Mouse (Mus musculus) kidney, postnatal 0 days (tissue): ENCODE results near the gene Epop. TPM values are rescaled to one million over a fixed set of nuclear protein-coding genes. Genes with fewer than 3 reads are reported as not detected.

Experiments used
- ATAC-seq: fragments of 200-750 bp; cut with Nextera tagmentation; replicated peaks from 2 replicates; pipeline ENCODE4 v1.8.0; 2017; ENCODE audit warnings: low read depth, moderate number of reproducible peaks, moderate TSS enrichment, moderate library complexity; ENCODE audit not compliant: low FRiP score
- DNase-seq: peaks from one replicate; pipeline ENCODE4 v3.0.0-alpha.2; 2016; ENCODE audit warnings: low spot score
- H3K27ac ChIP-seq: fragments of 300-500 bp; sonication (generic); 2 replicates; pipeline ENCODE4 v1.5.1; 2014; ENCODE audit warnings: mild to moderate bottlenecking
- H3K27me3 ChIP-seq: fragments of 300-500 bp; sonication (generic); 2 replicates; pipeline ENCODE4 v1.6.1; 2014; ENCODE audit warnings: low read length, mixed read lengths; ENCODE audit not compliant: insufficient read depth
- H3K36me3 ChIP-seq: fragments of 300-500 bp; sonication (generic); 2 replicates; pipeline ENCODE4 v1.6.1; 2014; ENCODE audit warnings: low read length, mixed read lengths; ENCODE audit not compliant: insufficient read depth
- H3K4me1 ChIP-seq: fragments of 300-500 bp; sonication (generic); replicated peaks from 2 replicates; pipeline ENCODE4 v1.6.1; 2014; ENCODE audit warnings: antibody characterized with exemption, low read length, mixed read lengths; ENCODE audit not compliant: insufficient read depth
- H3K4me2 ChIP-seq: fragments of 300-500 bp; sonication (generic); 2 replicates; pipeline ENCODE4 v1.6.1; 2014; ENCODE audit warnings: mild to moderate bottlenecking, low read length, moderate library complexity, mixed read lengths
- H3K4me3 ChIP-seq: fragments of 300-500 bp; sonication (generic); replicated peaks from 2 replicates; pipeline ENCODE4 v1.5.1; 2014; ENCODE audit warnings: low read depth, low read length
- H3K9ac ChIP-seq: fragments of 300-500 bp; sonication (generic); 2 replicates; pipeline ENCODE4 v1.6.1; 2014; ENCODE audit warnings: low read depth, low read length
- H3K9me3 ChIP-seq: fragments of 300-500 bp; sonication (generic); replicated peaks from 2 replicates; pipeline ENCODE4 v1.6.1; 2016; ENCODE audit warnings: low read length, inconsistent platforms, mixed read lengths
- CTCF ChIP-seq: IDR thresholded peaks from 2 replicates; pipeline ENCODE4 v1.5.1; 2016; ENCODE audit warnings: antibody characterized with exemption, low read depth, mild to moderate bottlenecking, moderate library complexity
- WGBS: fragments of 180-500 bp; shearing (Covaris S2); extraction: QIAGEN DNeasy Blood & Tissue Kit; methylation state at CpG from one replicate; pipeline ENCODE4 v1.1.7; 2014; 5-methylcytosine and 5-hydroxymethylcytosine counted together
- polyA plus RNA-seq: library from polyadenylated mRNA; unstranded; fragments of >200 nt; fragmentation: Nextera tagmentation; extraction: Ambion mirVana; gene quantifications from 2 replicates; pipeline ENCODE4 v1.2.1, GENCODE M21; 2015

Gene Epop
- polyA plus RNA-seq, result 2.9 and 4.1 TPM in 2 replicates

DNA sequence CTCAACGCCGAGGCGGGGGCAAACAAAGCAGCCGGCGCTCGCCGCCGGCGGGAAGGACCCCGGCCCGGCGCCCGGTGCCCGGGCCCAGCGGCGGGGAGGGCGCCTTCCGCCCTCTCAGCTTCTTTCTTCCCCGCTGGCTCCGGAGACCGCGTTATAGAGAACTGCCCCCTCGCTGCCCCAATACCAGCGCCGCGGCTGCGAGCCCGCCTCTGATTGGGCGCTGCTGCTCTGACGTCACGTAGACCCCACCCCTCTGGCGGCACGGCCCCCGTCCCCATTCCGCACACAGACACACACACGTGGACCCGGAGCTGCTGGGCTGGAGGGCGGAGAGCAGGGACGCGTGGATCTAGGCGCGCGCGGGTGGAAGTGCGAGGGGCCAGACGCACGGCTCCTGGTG lies at the start of gene Epop:
Epop (minus strand) TSS at position 127 of the 400 bp plus-strand sequence.
- DNase-seq, result peak; percentile 90
- under 1% methylated on average over 45 of the region's 47 CpGs for WGBS

GRCm38 (mm10) chr11:97678301-97678700 lies 48.8 kb upstream of the Epop start:
- Histone ChIP-seq H3K4me3 (no peak overlapping the region), H3K36me3 (peaks cover 66% of the 10 kb centered on the region), H3K27me3 (no peaks in the 10 kb centered on the region), H3K4me2 (no peak overlapping the region), H3K9ac (no peak overlapping the region), H3K4me1 (no peaks in the 10 kb centered on the region), H3K9me3 (no peaks in the 10 kb centered on the region), H3K27ac (no peak overlapping the region)
- ATAC-seq (no peak), DNase-seq (no peak)
- WGBS, result 89% methylated on average over 15 of the region's 15 CpGs
- TF ChIP-seq CTCF, result no peak

More for the DNA sequence above, at the start of gene Epop:
- peak; percentile 77; the same call in 1 of the 2 replicates for ATAC-seq
- H3K4me1 ChIP-seq, result peaks cover 20% of the 10 kb centered on the region; the same call in 1 of the 2 replicates
- peak within 1 kb of the TSS; percentile 97 for H3K4me2 ChIP-seq
- H3K27ac ChIP-seq, result no peak within 1 kb of the TSS
- no peaks in the 10 kb centered on the region for H3K9me3 ChIP-seq
- peak within 1 kb of the TSS; percentile 63 for H3K4me3 ChIP-seq
- peak within 1 kb of the TSS; percentile 62 for H3K9ac ChIP-seq
- no peak; the same call in 1 of the 2 replicates for TF ChIP-seq CTCF
- peaks cover 42% of the 10 kb centered on the region for H3K27me3 ChIP-seq
- no peaks in the 10 kb centered on the region for H3K36me3 ChIP-seq

DNA sequence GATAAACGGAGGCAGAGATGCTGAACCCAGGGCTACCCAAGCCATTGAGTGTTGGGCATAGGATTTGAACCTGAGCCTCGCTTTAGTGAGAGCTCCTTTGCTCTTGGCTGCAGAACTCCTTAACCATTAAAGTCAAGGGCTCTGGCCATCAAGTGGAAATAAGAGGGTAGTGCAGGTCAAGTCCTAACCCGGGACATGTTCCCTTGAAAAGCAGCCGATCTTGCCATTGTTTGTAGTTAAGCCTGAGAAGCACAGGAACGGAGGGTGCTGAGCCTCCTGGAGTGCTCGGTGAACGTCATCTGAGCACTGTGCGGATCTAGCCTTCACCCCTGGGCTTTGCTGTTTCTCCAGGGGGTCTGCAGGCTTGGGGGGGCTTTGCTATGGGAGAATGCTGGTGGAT lies 48.3 kb upstream of the Epop start:
- H3K4me2 ChIP-seq, result no peak overlapping the region
- ATAC-seq (no peak), DNase-seq (peak; percentile 51)
- WGBS, result 70% methylated on average over 8 of the region's 8 CpGs
- H3K36me3 ChIP-seq, result peaks cover 71% of the 10 kb centered on the region
- no peak overlapping the region for H3K9ac ChIP-seq
- no peaks in the 10 kb centered on the region for H3K27me3 ChIP-seq
- H3K9me3 ChIP-seq, result no peaks in the 10 kb centered on the region
- no peak overlapping the region for H3K27ac ChIP-seq
- no peak overlapping the region for H3K4me3 ChIP-seq
- peak; percentile 53; the same call in 1 of the 2 replicates for TF ChIP-seq CTCF
- H3K4me1 ChIP-seq, result no peaks in the 10 kb centered on the region

- Histone ChIP-seq H3K27me3 (no peaks in the 10 kb centered on the region), H3K9me3 (no peaks in the 10 kb centered on the region), H3K9ac (no peak overlapping the region), H3K4me1 (no peaks in the 10 kb centered on the region), H3K36me3 (peaks cover 74% of the 10 kb centered on the region), H3K27ac (no peak overlapping the region), H3K4me2 (no peak overlapping the region), H3K4me3 (no peak overlapping the region)
- no peak for DNase-seq
- WGBS, result 49% methylated on average over 15 of the region's 15 CpGs
- no peak for TF ChIP-seq CTCF
- ATAC-seq, result no peak
These were observed 47.9 kb upstream of the Epop start for GRCm38 (mm10) chr11:97677381-97677780.

GRCm38 (mm10) chr11:97676050-97676754 lies 46.7 kb upstream of the Epop start:
- no peak overlapping the region for H3K4me2 ChIP-seq
- TF ChIP-seq CTCF, result no peak
- 84% methylated on average over 15 of the region's 15 CpGs for WGBS
- DNase-seq, result no peak
- peaks cover 74% of the 10 kb centered on the region for H3K36me3 ChIP-seq
- ATAC-seq, result no peak
- H3K27me3 ChIP-seq, result no peaks in the 10 kb centered on the region
- H3K4me3 ChIP-seq, result no peak overlapping the region
- H3K9ac ChIP-seq, result no peak overlapping the region
- no peaks in the 10 kb centered on the region for H3K9me3 ChIP-seq
- H3K27ac ChIP-seq, result no peak overlapping the region
- no peaks in the 10 kb centered on the region for H3K4me1 ChIP-seq

DNA sequence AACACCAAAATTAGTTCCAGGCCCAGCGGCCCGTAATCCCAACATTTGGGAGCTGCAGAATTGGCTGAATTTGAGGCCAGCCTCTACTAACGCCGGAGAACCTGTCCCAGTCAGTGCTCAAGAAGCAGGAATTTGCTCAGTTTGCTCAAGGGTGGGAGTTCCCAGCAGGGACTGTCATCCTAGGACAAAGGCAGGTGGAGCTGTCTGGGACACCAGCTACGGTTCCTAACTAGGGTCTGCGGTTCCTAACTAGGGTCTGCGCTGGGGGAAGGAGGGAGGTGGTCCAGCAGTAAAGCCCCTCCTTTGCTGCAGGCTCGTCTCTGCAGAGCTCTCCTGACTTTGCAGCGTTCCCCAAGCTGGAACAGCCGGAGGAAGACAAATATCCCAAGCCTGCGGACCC lies 43.6 kb upstream of the Epop start:
- H3K27me3 ChIP-seq, result no peaks in the 10 kb centered on the region
- TF ChIP-seq CTCF, result no peak
- peaks cover 68% of the 10 kb centered on the region for H3K36me3 ChIP-seq
- H3K9ac ChIP-seq, result no peak overlapping the region
- no peaks in the 10 kb centered on the region for H3K9me3 ChIP-seq
- ATAC-seq, result no peak
- peaks cover 8% of the 10 kb centered on the region; the same call in 1 of the 2 replicates for H3K4me1 ChIP-seq
- no peak for DNase-seq
- H3K27ac ChIP-seq, result no peak overlapping the region
- H3K4me3 ChIP-seq, result no peak overlapping the region
- H3K4me2 ChIP-seq, result no peak overlapping the region
- WGBS, result 88% methylated on average over 11 of the region's 11 CpGs
